Mouse (Mus musculus) neural tube, embryonic 12.5 days (tissue): ENCODE results near the gene Diexf. TPM values are rescaled to one million over a fixed set of nuclear protein-coding genes. Genes with fewer than 3 reads are reported as not detected.

Source experiments
- ATAC-seq: fragments of 200-750 bp; cut with Nextera tagmentation; 2 replicates; pipeline ENCODE4 v1.8.0; 2017; ENCODE audit warnings: low read depth, mild to moderate bottlenecking, moderate TSS enrichment, moderate library complexity; ENCODE audit not compliant: low FRiP score
- H3K27ac ChIP-seq: fragments of 300-500 bp; sonication (generic); 2 replicates; pipeline ENCODE4 v1.5.1; 2016
- H3K27me3 ChIP-seq: fragments of 300-500 bp; sonication (generic); replicated peaks from 2 replicates; pipeline ENCODE4 v1.6.1; 2016; ENCODE audit warnings: mild to moderate bottlenecking
- H3K36me3 ChIP-seq: fragments of 300-500 bp; sonication (generic); 2 replicates; pipeline ENCODE4 v1.6.1; 2016; ENCODE audit warnings: mild to moderate bottlenecking
- H3K4me1 ChIP-seq: fragments of 300-500 bp; sonication (generic); 2 replicates; pipeline ENCODE4 v1.6.1; 2016
- H3K4me2 ChIP-seq: fragments of 300-500 bp; sonication (generic); replicated peaks from 2 replicates; pipeline ENCODE4 v1.6.1; 2016; ENCODE audit warnings: mild to moderate bottlenecking
- H3K4me3 ChIP-seq: fragments of 300-500 bp; sonication (generic); 2 replicates; pipeline ENCODE4 v1.5.1; 2016
- H3K9ac ChIP-seq: fragments of 300-500 bp; sonication (generic); 2 replicates; pipeline ENCODE4 v1.6.1; 2016; ENCODE audit warnings: mild to moderate bottlenecking
- H3K9me3 ChIP-seq: fragments of 300-500 bp; sonication (generic); 2 replicates; pipeline ENCODE4 v1.6.1; 2016; ENCODE audit warnings: mild to moderate bottlenecking
- WGBS: fragments of 180-500 bp; shearing (Covaris S2); methylation state at CpG from one replicate; pipeline ENCODE4 v1.1.7; 2016; 5-methylcytosine and 5-hydroxymethylcytosine counted together
- polyA plus RNA-seq: library from polyadenylated mRNA; unstranded; fragments of >200 nt; fragmentation: Nextera tagmentation; extraction: Ambion mirVana; gene quantifications from 2 replicates; pipeline ENCODE4 v1.2.1, GENCODE M21; 2016

Gene Diexf
- polyA plus RNA-seq, 1 experiment from 2014 or later = 6.9 TPM

DNA sequence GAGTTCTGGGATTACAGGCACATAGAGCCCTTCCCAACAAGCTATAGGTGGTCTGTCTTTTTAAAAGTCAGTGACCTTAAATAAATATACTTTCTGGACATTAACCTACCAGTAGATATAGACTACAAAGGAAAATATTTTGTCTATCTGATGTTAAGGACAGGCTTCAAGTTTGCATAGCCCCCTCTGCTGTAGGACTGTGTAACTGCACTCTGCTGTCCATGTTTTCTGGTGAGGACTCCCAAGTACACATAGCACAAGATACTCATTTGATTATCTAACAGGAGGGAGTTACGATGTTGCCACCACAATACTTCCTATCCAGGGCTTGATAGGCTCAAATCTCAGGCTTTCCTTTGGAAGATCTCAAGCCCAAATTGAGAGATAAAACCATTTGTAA lies 3.7 kb upstream of the Diexf start:
- Histone ChIP-seq H3K27me3 (no peaks in the 10 kb centered on the region; the same call in 1 of the 2 replicates), H3K9ac (no peak overlapping the region), H3K4me1 (peaks cover 6% of the 10 kb centered on the region), H3K9me3 (no peaks in the 10 kb centered on the region), H3K4me3 (no peak overlapping the region), H3K27ac (no peak overlapping the region), H3K36me3 (no peaks in the 10 kb centered on the region), H3K4me2 (no peak overlapping the region)
- ATAC-seq = no peak
- 91% methylated on average over 1 of the region's 1 CpGs for whole genome bisulfite sequencing

DNA sequence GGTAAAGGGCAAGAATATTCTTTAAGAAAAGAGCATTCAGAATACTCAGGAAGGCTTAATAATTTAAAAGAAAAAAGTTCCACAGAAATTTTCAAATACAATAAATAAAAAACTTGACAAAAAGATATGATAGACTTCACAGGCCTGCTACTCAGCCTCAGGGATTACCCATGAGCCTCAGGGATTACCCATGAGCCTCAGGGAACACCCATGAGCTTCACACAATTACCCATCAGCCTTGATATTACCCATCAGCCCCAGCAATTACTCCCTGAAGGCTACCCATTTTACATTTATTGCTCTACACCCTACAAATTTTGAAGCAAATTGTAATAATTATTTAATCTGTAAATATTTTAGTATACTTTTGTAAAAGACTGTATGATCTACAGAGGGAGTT lies 2.3 kb upstream of the Diexf start:
- peaks cover 9% of the 10 kb centered on the region for H3K36me3 ChIP-seq
- H3K4me1 ChIP-seq = peaks cover 7% of the 10 kb centered on the region
- H3K9me3 ChIP-seq = no peaks in the 10 kb centered on the region
- no peak overlapping the region for H3K27ac ChIP-seq
- ATAC-seq = no peak
- no peak overlapping the region for H3K9ac ChIP-seq
- no peaks in the 10 kb centered on the region; the same call in 1 of the 2 replicates for H3K27me3 ChIP-seq
- H3K4me3 ChIP-seq = no peak overlapping the region
- no peak overlapping the region for H3K4me2 ChIP-seq

DNA sequence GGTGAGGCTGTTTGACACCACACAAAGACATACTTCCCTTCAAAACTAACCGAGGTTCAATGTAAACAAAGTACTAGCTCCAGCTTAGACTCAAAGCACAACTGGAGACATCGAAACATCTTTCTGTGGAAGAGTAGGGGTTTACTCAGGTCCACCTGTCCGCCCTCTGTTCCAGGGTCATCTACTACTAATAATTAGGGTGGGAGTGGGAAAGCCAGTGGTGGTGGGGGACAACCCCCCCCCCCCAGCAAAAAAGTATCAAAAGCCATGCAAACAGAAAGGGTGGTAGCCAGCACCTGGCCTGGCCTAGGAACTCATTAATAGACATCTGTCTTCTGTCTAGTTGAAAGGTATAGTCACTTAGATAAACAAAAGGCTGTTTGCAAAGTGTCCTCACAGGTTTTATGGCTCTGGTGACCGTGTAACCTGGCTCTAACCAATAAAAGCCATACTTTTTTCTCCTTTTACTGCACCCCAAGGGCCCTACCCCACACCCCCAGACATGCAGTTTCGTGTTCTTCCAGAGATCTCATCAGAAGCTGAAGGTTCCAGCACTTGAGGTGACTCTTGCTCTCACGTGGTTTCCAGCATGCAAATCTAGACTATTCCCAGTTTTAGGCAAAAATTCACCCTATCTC lies 1.4 kb upstream of the Diexf start:
- Histone ChIP-seq H3K27ac (no peak overlapping the region), H3K9ac (no peak overlapping the region), H3K27me3 (no peaks in the 10 kb centered on the region; the same call in 1 of the 2 replicates), H3K4me2 (no peak overlapping the region), H3K4me1 (peaks cover 7% of the 10 kb centered on the region), H3K4me3 (no peak overlapping the region), H3K36me3 (peaks cover 18% of the 10 kb centered on the region), H3K9me3 (no peaks in the 10 kb centered on the region)
- ATAC-seq = no peak
- 63% methylated on average over 6 of the region's 6 CpGs for WGBS

DNA sequence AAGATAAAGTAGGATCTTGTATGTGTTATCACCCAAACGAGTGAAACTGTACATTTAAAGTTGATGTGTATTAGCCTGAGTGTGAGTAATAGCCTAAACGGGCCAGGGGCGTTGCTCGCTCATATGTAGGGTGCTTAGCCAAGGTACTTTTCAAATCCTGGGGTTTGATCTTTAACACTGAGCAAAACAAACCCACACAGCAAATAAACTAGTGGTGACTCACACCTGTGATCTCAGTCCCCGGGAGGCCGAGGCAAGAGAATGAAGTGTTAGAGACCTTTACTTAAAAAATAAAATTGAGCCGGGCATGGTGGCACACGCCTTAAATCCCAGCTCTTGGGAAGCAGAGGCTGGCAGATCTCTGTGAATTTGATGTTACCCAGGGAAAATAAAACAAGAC lies 767 bp upstream of the Diexf start:
- Histone ChIP-seq H3K9me3 (no peaks in the 10 kb centered on the region), H3K9ac (peak overlapping the region; percentile 44; the same call in 1 of the 2 replicates), H3K4me3 (no peak overlapping the region), H3K4me1 (peaks cover 7% of the 10 kb centered on the region), H3K27me3 (no peaks in the 10 kb centered on the region; the same call in 1 of the 2 replicates), H3K36me3 (peaks cover 18% of the 10 kb centered on the region), H3K4me2 (peak overlapping the region; percentile 66), H3K27ac (no peak overlapping the region)
- 84% methylated on average over 8 of the region's 8 CpGs for WGBS
- peak; percentile 38; the same call in 1 of the 2 replicates for ATAC-seq

DNA sequence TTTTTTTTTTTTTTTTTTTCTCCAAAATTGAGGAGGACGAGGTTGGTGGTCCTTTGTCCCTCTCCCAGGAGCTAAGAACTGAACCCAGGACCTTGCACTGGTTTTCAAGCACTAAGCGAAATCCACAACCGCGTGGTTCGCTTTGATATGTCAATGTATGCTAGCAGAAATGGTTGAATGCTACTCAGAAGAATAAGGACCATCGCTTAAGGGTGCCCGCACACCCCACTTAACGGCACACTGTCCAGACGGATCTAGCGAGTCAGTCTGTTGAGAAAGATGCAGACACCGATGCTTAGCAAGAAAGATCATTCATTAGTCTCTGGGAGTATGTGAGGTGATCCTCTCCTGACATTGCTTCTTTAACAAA lies 369 bp upstream of the Diexf start:
- Histone ChIP-seq H3K27ac (no peak overlapping the region), H3K9ac (peak overlapping the region; percentile 44; the same call in 1 of the 2 replicates), H3K4me1 (peaks cover 7% of the 10 kb centered on the region), H3K36me3 (peaks cover 18% of the 10 kb centered on the region), H3K4me2 (peak overlapping the region; percentile 66), H3K27me3 (no peaks in the 10 kb centered on the region; the same call in 1 of the 2 replicates), H3K9me3 (no peaks in the 10 kb centered on the region), H3K4me3 (peak overlapping the region; percentile 97)
- WGBS = 34% methylated on average over 11 of the region's 11 CpGs
- ATAC-seq = peak; percentile 70

DNA sequence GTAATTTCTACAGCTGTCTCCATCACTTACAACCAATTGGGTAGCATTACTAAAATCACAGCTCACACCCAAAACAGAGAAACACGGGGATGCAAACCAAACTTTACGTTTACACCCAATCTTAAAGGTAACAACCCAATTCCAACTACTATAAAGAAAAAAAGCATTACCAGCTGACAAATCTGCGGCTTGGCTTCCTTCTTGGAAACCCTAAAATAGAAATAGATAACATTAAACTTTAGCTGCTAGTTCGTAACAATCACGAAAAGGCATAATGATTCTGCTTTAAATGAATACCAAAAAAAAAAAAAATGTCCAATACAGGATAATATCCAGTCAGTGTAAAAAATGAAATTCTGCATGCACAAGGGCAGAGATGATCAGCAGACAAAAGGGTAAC lies 751 bp downstream of the Diexf start:
- 31% methylated on average over 5 of the region's 5 CpGs for WGBS
- no peaks in the 10 kb centered on the region; the same call in 1 of the 2 replicates for H3K27me3 ChIP-seq
- H3K4me3 ChIP-seq = peak overlapping the region; percentile 97
- peak overlapping the region; percentile 66 for H3K4me2 ChIP-seq
- H3K27ac ChIP-seq = no peak overlapping the region
- peaks cover 7% of the 10 kb centered on the region for H3K4me1 ChIP-seq
- H3K9ac ChIP-seq = peak overlapping the region; percentile 82
- ATAC-seq = no peak
- peaks cover 21% of the 10 kb centered on the region for H3K36me3 ChIP-seq
- no peaks in the 10 kb centered on the region for H3K9me3 ChIP-seq

DNA sequence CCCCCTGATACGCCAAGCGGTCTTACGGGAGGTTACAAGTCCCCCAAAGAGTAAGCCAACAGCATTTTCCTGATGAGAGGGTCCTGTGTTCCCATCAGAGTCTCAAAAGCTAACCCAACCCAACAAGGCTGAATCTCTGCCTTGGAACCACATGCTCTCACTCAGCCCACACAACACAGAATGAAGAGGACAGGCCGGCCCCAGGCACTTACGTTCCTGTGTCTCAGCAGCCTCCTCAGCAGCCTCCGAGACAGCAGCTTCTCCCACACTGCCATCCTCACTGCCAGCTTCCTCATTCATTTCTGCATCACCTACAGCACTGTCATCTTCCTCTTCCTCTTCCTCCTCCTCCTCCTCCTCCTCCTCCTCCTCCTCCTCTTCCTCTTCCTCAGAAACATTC lies 2.0 kb downstream of the Diexf start:
- peaks cover 30% of the 10 kb centered on the region for H3K36me3 ChIP-seq
- H3K4me2 ChIP-seq = no peak overlapping the region
- no peak overlapping the region for H3K27ac ChIP-seq
- H3K4me3 ChIP-seq = no peak overlapping the region
- H3K27me3 ChIP-seq = no peaks in the 10 kb centered on the region
- H3K9me3 ChIP-seq = no peaks in the 10 kb centered on the region
- no peak overlapping the region for H3K9ac ChIP-seq
- WGBS = 93% methylated on average over 6 of the region's 6 CpGs
- H3K4me1 ChIP-seq = peaks cover 7% of the 10 kb centered on the region
- ATAC-seq = no peak

DNA sequence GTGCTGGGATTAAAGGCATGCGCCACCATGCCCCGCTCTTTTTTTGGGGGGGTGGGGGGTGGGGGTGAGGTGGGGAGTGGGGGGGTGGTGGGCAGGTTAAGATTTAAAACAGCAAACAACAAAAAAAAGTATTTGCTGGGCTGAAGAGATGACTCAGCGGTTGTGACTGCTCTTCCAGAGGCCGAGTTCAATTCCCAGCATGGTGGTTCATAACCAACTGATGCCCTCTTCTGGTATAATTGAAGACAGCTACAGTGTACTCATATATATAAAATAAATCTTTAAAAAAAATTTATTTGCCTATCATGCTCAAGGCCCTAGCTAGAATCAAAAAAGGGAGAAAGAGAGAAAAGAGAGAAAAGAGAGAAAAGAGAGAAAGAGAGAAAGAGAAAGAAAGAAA lies 4.2 kb downstream of the Diexf start:
- Histone ChIP-seq H3K9ac (no peak overlapping the region), H3K4me2 (no peak overlapping the region), H3K27me3 (no peaks in the 10 kb centered on the region), H3K4me1 (peaks cover 7% of the 10 kb centered on the region), H3K36me3 (peaks cover 52% of the 10 kb centered on the region), H3K4me3 (no peak overlapping the region), H3K27ac (no peak overlapping the region), H3K9me3 (no peaks in the 10 kb centered on the region)
- WGBS = 90% methylated on average over 4 of the region's 4 CpGs
- ATAC-seq = no peak

DNA sequence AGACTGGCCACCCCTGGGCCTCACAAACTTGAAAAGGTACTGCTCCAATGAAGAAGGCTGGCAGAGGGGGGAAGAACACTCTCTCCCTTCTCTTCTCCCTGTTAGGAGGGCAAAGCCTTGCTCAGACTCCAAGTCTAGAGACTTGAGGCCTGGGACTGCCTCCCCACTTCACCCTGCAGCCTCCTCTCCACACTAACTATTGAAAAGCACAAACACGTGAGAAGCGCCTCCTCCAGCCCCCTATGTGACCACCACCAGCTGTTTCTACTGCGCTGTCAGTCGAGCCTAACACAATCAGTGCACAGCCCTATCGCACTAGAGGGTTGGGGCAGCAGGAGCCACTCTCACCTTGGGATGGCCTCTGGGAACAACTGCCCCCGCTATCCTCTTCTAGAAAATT lies 6.8 kb downstream of the Diexf start:
- no peaks in the 10 kb centered on the region for H3K27me3 ChIP-seq
- 91% methylated on average over 6 of the region's 6 CpGs for WGBS

DNA sequence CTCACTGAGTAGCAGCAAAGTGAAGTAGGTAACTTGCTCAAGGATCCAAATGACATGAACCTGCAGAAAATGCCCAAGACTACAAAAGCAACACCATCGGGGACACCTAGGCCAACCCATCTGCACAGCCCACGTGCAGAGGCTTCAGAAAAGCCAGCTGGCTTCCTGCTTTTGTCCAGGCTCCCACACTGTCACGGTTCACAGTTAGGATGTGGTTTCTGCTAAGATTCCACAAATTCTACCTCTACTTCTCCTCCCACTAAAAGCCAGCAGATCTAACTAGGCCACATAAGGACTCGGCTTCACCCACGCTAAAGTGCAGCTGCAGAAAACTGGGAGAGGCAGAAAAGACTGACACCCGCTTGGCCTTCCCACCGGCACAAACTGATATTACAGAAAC lies 7.3 kb downstream of the Diexf start:
- Histone ChIP-seq H3K4me2 (no peak overlapping the region), H3K27me3 (no peaks in the 10 kb centered on the region), H3K36me3 (peaks cover 75% of the 10 kb centered on the region), H3K4me1 (no peaks in the 10 kb centered on the region), H3K9ac (no peak overlapping the region), H3K4me3 (no peak overlapping the region), H3K27ac (no peak overlapping the region), H3K9me3 (no peaks in the 10 kb centered on the region)
- WGBS = 95% methylated on average over 7 of the region's 7 CpGs
- ATAC-seq = no peak

More for the DNA sequence above, 6.8 kb downstream of the Diexf start:
- ATAC-seq = no peak
- Histone ChIP-seq H3K4me2 (no peak overlapping the region), H3K36me3 (peaks cover 75% of the 10 kb centered on the region), H3K4me1 (no peaks in the 10 kb centered on the region), H3K9me3 (no peaks in the 10 kb centered on the region), H3K27ac (no peak overlapping the region), H3K4me3 (no peak overlapping the region), H3K9ac (no peak overlapping the region)

DNA sequence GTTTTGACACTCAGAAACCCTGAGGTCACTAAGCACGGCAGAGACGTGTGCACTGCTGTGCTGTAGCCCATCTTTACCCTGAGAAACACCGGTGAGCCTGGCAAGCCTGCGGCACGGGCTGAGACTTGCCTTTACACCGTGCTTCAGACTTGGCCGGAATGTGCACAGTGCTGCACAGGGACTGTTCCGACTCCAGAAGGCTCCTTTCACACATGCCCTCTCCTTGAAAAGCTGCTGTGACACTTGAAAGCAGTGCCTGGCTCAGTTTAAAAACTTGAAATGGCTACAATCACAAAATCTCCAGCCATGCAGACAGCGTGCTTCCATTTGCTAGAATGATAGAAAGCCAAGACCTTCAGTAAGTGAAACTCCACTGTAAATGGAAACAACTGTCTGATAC lies 18.0 kb downstream of the Diexf start:
- no peak for ATAC-seq
- H3K36me3 ChIP-seq = peaks cover 96% of the 10 kb centered on the region
- H3K27ac ChIP-seq = no peak overlapping the region
- H3K4me2 ChIP-seq = no peak overlapping the region
- H3K9me3 ChIP-seq = no peaks in the 10 kb centered on the region
- H3K9ac ChIP-seq = no peak overlapping the region
- no peaks in the 10 kb centered on the region for H3K27me3 ChIP-seq
- no peaks in the 10 kb centered on the region for H3K4me1 ChIP-seq
- WGBS = 94% methylated on average over 9 of the region's 9 CpGs
- H3K4me3 ChIP-seq = no peak overlapping the region

DNA sequence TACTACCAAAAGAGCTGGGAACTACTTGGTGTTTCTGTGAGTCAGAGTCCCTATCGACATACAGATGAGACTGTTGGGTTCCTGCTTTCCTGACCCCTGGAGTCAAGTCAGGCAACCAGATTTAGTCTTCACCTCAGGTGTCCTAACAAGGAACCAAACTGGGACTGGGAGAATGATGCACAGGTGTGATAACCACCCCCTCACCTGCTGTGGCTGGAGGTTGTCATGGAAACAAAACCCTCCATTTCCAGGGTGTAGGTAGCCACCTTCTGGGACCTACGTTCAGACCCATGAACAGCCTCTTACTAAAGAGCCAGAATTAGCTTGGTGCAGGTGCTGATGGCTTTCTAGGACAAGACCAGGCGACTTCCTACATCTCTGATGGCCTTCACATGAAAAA lies 27.1 kb downstream of the Diexf start:
- no peaks in the 10 kb centered on the region for H3K9me3 ChIP-seq
- WGBS = 88% methylated on average over 3 of the region's 3 CpGs
- H3K4me1 ChIP-seq = no peaks in the 10 kb centered on the region
- H3K4me2 ChIP-seq = no peak overlapping the region
- H3K9ac ChIP-seq = no peak overlapping the region
- no peak for ATAC-seq
- no peak overlapping the region for H3K4me3 ChIP-seq
- H3K27me3 ChIP-seq = no peaks in the 10 kb centered on the region
- peaks cover 43% of the 10 kb centered on the region for H3K36me3 ChIP-seq
- no peak overlapping the region for H3K27ac ChIP-seq

DNA sequence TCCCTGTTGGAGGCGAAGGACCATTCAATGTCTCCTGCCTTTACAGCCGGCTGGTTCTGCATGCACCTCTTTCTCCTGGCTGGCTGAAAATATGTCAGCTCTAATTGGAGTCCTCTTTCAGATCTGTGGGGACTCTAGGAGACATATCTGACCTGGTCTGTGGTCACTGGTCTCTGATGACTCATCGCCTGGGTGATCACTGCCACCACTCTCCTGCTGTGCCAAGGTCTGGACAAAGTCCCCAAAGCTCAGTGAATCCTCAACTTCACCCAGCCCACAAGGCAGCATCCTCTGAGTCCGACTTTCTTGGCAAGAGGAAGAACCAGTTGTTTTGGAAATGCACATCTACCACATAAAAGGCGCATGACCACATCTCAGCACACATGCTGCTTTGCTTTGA lies 27.5 kb downstream of the Diexf start:
- 94% methylated on average over 5 of the region's 5 CpGs for WGBS
- H3K9me3 ChIP-seq = no peaks in the 10 kb centered on the region
- ATAC-seq = no peak
- H3K4me3 ChIP-seq = no peak overlapping the region
- no peak overlapping the region for H3K27ac ChIP-seq
- no peak overlapping the region for H3K9ac ChIP-seq
- H3K27me3 ChIP-seq = no peaks in the 10 kb centered on the region
- H3K36me3 ChIP-seq = peaks cover 41% of the 10 kb centered on the region
- H3K4me1 ChIP-seq = no peaks in the 10 kb centered on the region
- no peak overlapping the region for H3K4me2 ChIP-seq
